Mouse (Mus musculus) intestine, embryonic 15.5 days (tissue): ENCODE measurements around the gene Lmf1. TPM values are rescaled to one million over a fixed set of nuclear protein-coding genes. Genes with fewer than 3 reads are reported as not detected.
A peak's percentile ranks its signal among the peaks of the same experiment; 100 is the strongest.

Source experiments
- ATAC-seq: fragments of 200-750 bp; cut with Nextera tagmentation; 2 replicates; pipeline ENCODE4 v1.8.0; 2017; ENCODE audit warnings: moderate TSS enrichment, moderate library complexity
- H3K27ac ChIP-seq: fragments of 300-500 bp; sonication (generic); 2 replicates; pipeline ENCODE4 v1.5.1; 2015; ENCODE audit warnings: mild to moderate bottlenecking, inconsistent platforms
- H3K27me3 ChIP-seq: fragments of 300-500 bp; sonication (generic); replicated peaks from 2 replicates; pipeline ENCODE4 v1.6.1; 2015; ENCODE audit warnings: inconsistent platforms
- H3K36me3 ChIP-seq: fragments of 300-500 bp; sonication (generic); 2 replicates; pipeline ENCODE4 v1.6.1; 2015; ENCODE audit warnings: inconsistent platforms
- H3K4me1 ChIP-seq: fragments of 300-500 bp; sonication (generic); replicated peaks from 2 replicates; pipeline ENCODE4 v1.6.1; 2015; ENCODE audit warnings: inconsistent platforms
- H3K4me2 ChIP-seq: fragments of 300-500 bp; sonication (generic); replicated peaks from 2 replicates; pipeline ENCODE4 v1.6.1; 2015; ENCODE audit warnings: mild to moderate bottlenecking, inconsistent platforms
- H3K4me3 ChIP-seq: fragments of 300-500 bp; sonication (generic); replicated peaks from 2 replicates; pipeline ENCODE4 v1.5.1; 2015; ENCODE audit warnings: inconsistent platforms
- H3K9ac ChIP-seq: fragments of 300-500 bp; sonication (generic); 2 replicates; pipeline ENCODE4 v1.6.1; 2015; ENCODE audit warnings: inconsistent platforms
- H3K9me3 ChIP-seq: fragments of 300-500 bp; sonication (generic); 2 replicates; pipeline ENCODE4 v1.6.1; 2016; ENCODE audit warnings: inconsistent platforms
- WGBS: fragments of 180-500 bp; shearing (Covaris S2); methylation state at CpG from one replicate; pipeline ENCODE4 v1.1.7; 2015; 5-methylcytosine and 5-hydroxymethylcytosine counted together
- polyA plus RNA-seq: library from polyadenylated mRNA; unstranded; fragments of >200 nt; fragmentation: Nextera tagmentation; extraction: Ambion mirVana; gene quantifications from 2 replicates; pipeline ENCODE4 v1.2.1, GENCODE M21; 2015

The Lmf1 gene
- polyA plus RNA-seq, 1 experiment from 2014 or later = 33.0 TPM

- H3K27me3 ChIP-seq = no peaks in the 10 kb centered on the region
- 87% methylated on average over 5 of the region's 5 CpGs for WGBS
- H3K36me3 ChIP-seq = peaks cover 5% of the 10 kb centered on the region; the same call in 1 of the 2 replicates
- H3K4me3 ChIP-seq = no peak overlapping the region
- no peaks in the 10 kb centered on the region; the same call in 1 of the 2 replicates for H3K4me1 ChIP-seq
- no peaks in the 10 kb centered on the region for H3K9me3 ChIP-seq
- no peak overlapping the region for H3K9ac ChIP-seq
- H3K4me2 ChIP-seq = no peak overlapping the region
- no peak overlapping the region for H3K27ac ChIP-seq
- ATAC-seq = no peak
These were observed 56.9 kb downstream of the Lmf1 start for GRCm38 (mm10) chr17:25635806-25636205.

DNA sequence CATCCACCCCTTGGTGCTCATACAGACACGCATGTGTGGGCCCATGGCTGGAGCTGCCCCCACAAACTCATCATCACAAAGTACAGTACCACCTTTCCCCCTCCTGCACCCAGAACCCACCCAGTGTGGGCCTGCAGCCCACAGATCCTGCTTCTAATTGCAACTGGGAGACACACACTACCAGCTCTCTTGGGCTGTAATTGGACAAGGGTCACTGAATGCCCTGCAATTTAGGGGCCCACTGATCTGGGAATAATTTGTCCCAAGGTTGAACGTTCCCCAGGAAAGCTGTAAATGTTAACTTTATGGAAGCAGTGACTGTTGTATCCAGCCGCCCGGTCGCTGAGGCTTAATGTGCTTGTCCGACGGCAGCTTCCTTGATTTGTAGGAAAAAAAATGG lies 59.1 kb downstream of the Lmf1 start:
- Histone ChIP-seq H3K27me3 (no peaks in the 10 kb centered on the region), H3K9me3 (no peaks in the 10 kb centered on the region), H3K27ac (0 out of 2 replicates have a peak overlapping the region, but pooled peaks have one; percentile 62), H3K4me3 (no peak overlapping the region), H3K9ac (no peak overlapping the region), H3K36me3 (no peaks in the 10 kb centered on the region), H3K4me2 (no peak overlapping the region), H3K4me1 (no peaks in the 10 kb centered on the region; the same call in 1 of the 2 replicates)
- ATAC-seq = peak; percentile 48
- 65% methylated on average over 7 of the region's 7 CpGs for WGBS

DNA sequence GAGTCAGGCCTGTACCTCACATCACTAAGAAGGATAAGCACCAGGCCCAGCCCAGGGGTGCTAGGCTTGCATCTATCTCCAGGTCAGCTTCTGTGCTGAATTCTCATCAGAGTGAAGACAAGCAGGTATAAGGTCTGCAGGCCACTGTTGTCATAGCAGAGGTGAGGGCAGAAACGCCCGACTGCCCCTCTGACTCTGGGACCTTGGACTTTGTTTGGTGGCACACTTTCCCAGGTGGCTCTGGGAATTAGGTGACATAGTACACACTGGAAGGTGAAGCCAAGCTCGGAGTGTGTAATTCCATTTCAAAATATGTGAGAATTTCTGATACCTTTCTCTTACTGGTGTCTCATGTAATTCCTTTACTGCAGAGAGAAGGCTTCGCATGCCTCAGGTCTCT lies 59.6 kb downstream of the Lmf1 start:
- peak; percentile 74 for ATAC-seq
- Histone ChIP-seq H3K9me3 (no peaks in the 10 kb centered on the region), H3K4me3 (no peak overlapping the region), H3K36me3 (no peaks in the 10 kb centered on the region), H3K27me3 (no peaks in the 10 kb centered on the region), H3K9ac (no peak overlapping the region), H3K4me2 (no peak overlapping the region), H3K27ac (0 out of 2 replicates have a peak overlapping the region, but pooled peaks have one; percentile 34), H3K4me1 (no peaks in the 10 kb centered on the region; the same call in 1 of the 2 replicates)
- 74% methylated on average over 4 of the region's 4 CpGs for WGBS

DNA sequence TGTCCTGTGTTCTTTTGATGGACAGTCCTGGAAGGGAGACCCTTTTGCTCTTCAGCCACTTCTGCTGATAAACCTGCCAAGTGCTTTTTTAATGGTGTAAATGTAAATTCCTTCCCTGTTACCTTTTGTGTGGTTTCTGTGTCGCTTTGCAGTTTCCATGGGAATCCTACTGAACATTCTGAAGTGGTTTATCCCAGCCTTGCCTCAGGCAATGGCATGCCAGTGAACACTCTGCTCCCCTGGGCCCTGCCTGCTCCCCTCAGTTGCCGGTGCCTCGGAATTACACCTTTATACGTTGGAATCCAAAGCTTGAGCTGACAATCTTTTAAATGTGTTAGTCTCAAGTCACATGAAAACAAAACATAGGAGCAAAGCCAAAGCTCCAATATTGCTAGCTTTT lies 62.1 kb downstream of the Lmf1 start:
- Histone ChIP-seq H3K4me2 (no peak overlapping the region), H3K9me3 (no peaks in the 10 kb centered on the region), H3K9ac (no peak overlapping the region), H3K4me3 (no peak overlapping the region), H3K36me3 (no peaks in the 10 kb centered on the region), H3K27me3 (no peaks in the 10 kb centered on the region), H3K4me1 (peaks cover 5% of the 10 kb centered on the region), H3K27ac (no peak overlapping the region)
- ATAC-seq = no peak
- 73% methylated on average over 4 of the region's 4 CpGs for WGBS

- H3K4me2 ChIP-seq = no peak overlapping the region
- WGBS = 71% methylated on average over 8 of the region's 8 CpGs
- H3K27ac ChIP-seq = no peak overlapping the region
- H3K27me3 ChIP-seq = no peaks in the 10 kb centered on the region
- H3K4me1 ChIP-seq = peaks cover 5% of the 10 kb centered on the region
- H3K36me3 ChIP-seq = no peaks in the 10 kb centered on the region
- no peak overlapping the region for H3K9ac ChIP-seq
- H3K9me3 ChIP-seq = no peaks in the 10 kb centered on the region
- H3K4me3 ChIP-seq = no peak overlapping the region
- ATAC-seq = peak; percentile 53
These were observed 63.1 kb downstream of the Lmf1 start for GRCm38 (mm10) chr17:25642032-25642431.

DNA sequence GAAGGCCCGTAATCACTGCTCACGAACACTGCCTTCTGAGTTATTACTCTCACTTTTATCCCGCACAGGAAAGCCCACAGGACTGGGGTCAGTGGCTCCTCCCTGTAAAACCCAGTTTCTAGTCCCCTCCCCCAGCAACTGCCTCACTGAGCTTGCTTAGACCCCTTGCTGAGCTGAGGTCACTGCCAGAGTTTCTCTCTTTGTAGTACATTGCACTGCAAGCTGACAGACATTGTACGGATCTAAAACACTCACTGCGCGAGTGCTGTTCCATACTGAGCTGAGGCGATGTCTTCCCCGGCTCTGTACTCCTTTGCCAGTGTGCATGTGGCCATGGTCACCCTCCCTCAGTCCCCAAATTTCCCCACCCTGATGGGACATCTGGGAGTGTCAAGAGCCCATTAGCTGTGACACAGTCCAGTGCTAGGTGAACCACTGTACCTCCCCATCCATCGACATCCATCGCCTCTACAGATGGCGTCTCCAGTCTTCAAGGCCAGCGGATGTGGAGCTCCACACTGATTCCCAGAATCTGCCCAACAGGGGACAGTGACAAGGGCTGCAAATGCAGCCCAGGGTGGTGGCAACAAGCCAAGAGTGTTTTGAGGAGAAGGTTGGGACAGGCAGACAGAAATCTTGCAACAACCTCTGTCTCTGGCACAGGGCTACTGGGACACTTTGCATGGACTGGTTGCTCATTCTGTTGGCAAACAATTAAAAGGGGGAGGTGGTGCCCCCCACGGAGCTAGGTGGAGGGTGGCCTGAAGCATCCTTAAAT lies 64.8 kb downstream of the Lmf1 start:
- no peaks in the 10 kb centered on the region for H3K27me3 ChIP-seq
- H3K27ac ChIP-seq = no peak overlapping the region
- 71% methylated on average over 13 of the region's 13 CpGs for WGBS
- peaks cover 5% of the 10 kb centered on the region for H3K4me1 ChIP-seq
- no peak overlapping the region for H3K4me2 ChIP-seq
- no peaks in the 10 kb centered on the region for H3K9me3 ChIP-seq
- no peak overlapping the region for H3K9ac ChIP-seq
- H3K4me3 ChIP-seq = no peak overlapping the region
- ATAC-seq = no peak
- H3K36me3 ChIP-seq = no peaks in the 10 kb centered on the region

- 94% methylated on average over 3 of the region's 3 CpGs for WGBS
- no peak for ATAC-seq
- Histone ChIP-seq H3K27ac (no peak overlapping the region), H3K4me1 (peaks cover 5% of the 10 kb centered on the region), H3K9ac (no peak overlapping the region), H3K36me3 (no peaks in the 10 kb centered on the region; the same call in 1 of the 2 replicates), H3K27me3 (no peaks in the 10 kb centered on the region), H3K4me3 (no peak overlapping the region), H3K9me3 (no peaks in the 10 kb centered on the region), H3K4me2 (no peak overlapping the region)
These were observed 65.9 kb downstream of the Lmf1 start for GRCm38 (mm10) chr17:25644761-25645160.

- Histone ChIP-seq H3K4me1 (peaks cover 5% of the 10 kb centered on the region), H3K27me3 (no peaks in the 10 kb centered on the region), H3K4me2 (no peak overlapping the region), H3K36me3 (no peaks in the 10 kb centered on the region; the same call in 1 of the 2 replicates), H3K4me3 (no peak overlapping the region), H3K9ac (no peak overlapping the region), H3K9me3 (no peaks in the 10 kb centered on the region), H3K27ac (no peak overlapping the region)
- 88% methylated on average over 9 of the region's 9 CpGs for WGBS
- no peak for ATAC-seq
These were observed 66.8 kb downstream of the Lmf1 start for GRCm38 (mm10) chr17:25645661-25646060.

- Histone ChIP-seq H3K9ac (no peak overlapping the region), H3K27ac (no peak overlapping the region), H3K9me3 (no peaks in the 10 kb centered on the region), H3K4me2 (no peak overlapping the region), H3K4me3 (no peak overlapping the region), H3K4me1 (peaks cover 5% of the 10 kb centered on the region), H3K27me3 (no peaks in the 10 kb centered on the region), H3K36me3 (no peaks in the 10 kb centered on the region; the same call in 1 of the 2 replicates)
- ATAC-seq = no peak
- WGBS = 78% methylated on average over 10 of the region's 10 CpGs
These were observed 69.0 kb downstream of the Lmf1 start for GRCm38 (mm10) chr17:25647901-25648300.

GRCm38 (mm10) chr17:25648678-25649216 lies 69.9 kb downstream of the Lmf1 start:
- Histone ChIP-seq H3K9ac (no peak overlapping the region), H3K27ac (no peak overlapping the region), H3K4me3 (no peak overlapping the region), H3K36me3 (no peaks in the 10 kb centered on the region; the same call in 1 of the 2 replicates), H3K4me2 (no peak overlapping the region), H3K9me3 (no peaks in the 10 kb centered on the region), H3K27me3 (no peaks in the 10 kb centered on the region), H3K4me1 (peaks cover 4% of the 10 kb centered on the region)
- ATAC-seq = no peak
- 48% methylated on average over 15 of the region's 15 CpGs for WGBS

- Histone ChIP-seq H3K4me3 (no peak overlapping the region), H3K36me3 (no peaks in the 10 kb centered on the region; the same call in 1 of the 2 replicates), H3K4me1 (0 out of 2 replicates have a peak, but pooled peaks cover under 1% of the 10 kb centered on the region), H3K27me3 (no peaks in the 10 kb centered on the region), H3K27ac (no peak overlapping the region), H3K9me3 (no peaks in the 10 kb centered on the region), H3K9ac (no peak overlapping the region), H3K4me2 (no peak overlapping the region)
- WGBS = 88% methylated on average over 7 of the region's 7 CpGs
- no peak for ATAC-seq
These were observed 71.8 kb downstream of the Lmf1 start for GRCm38 (mm10) chr17:25650726-25651125.

- H3K36me3 ChIP-seq = no peaks in the 10 kb centered on the region; the same call in 1 of the 2 replicates
- 65% methylated on average over 8 of the region's 8 CpGs for WGBS
- peaks cover 15% of the 10 kb centered on the region for H3K4me1 ChIP-seq
- no peak overlapping the region for H3K4me2 ChIP-seq
- H3K27me3 ChIP-seq = no peaks in the 10 kb centered on the region
- no peak for ATAC-seq
- no peak overlapping the region for H3K4me3 ChIP-seq
- no peak overlapping the region for H3K27ac ChIP-seq
- H3K9me3 ChIP-seq = no peaks in the 10 kb centered on the region
- H3K9ac ChIP-seq = no peak overlapping the region
These were observed 73.4 kb downstream of the Lmf1 start for GRCm38 (mm10) chr17:25652272-25652671.
